Mouse (Mus musculus): Measurements from ENCODE around the gene Itgam. TPM values are rescaled to one million over a fixed set of nuclear protein-coding genes. Genes with fewer than 3 reads are reported as not detected.

The Itgam gene
- 0.69 TPM for polyA plus RNA-seq (2014; fragmentation: Illumina TruSeq; extraction: RNeasy Lipid Tissue Mini Kit (QIAGEN cat#74804); ENCODE audit: low read depth, low replicate concordance)

GRCm38 (mm10) chr7:128062456-128062855 is at the start of gene Itgam, which contains the start of gene Gm49368:
Gene Itgam (plus strand): TSS chr7:128062640.
Gene Gm49368 (plus strand): TSS chr7:128062683.

GRCm38 (mm10) chr7:128128741-128129720 is 66.6 kb downstream of the Itgam start, which contains the start of gene Itgax:
Gene Itgax (plus strand): TSS chr7:128129547.

GRCm38 (mm10) chr7:128154076-128154475 is 91.6 kb downstream of the Itgam start, which contains the start of gene Itgad:
Gene Itgad (plus strand): TSS chr7:128154376.

Other genes with a start within 250 kb of the Itgam start
- gene Stx4a, start 238.3 kb upstream of the Itgam start, polyA plus RNA-seq (2014; fragmentation: Illumina TruSeq; extraction: RNeasy Lipid Tissue Mini Kit (QIAGEN cat#74804); ENCODE audit: low read depth, low replicate concordance): 8.2 TPM
- 0.16 TPM for gene Stx1b, start 238.1 kb upstream of the Itgam start, polyA plus RNA-seq (2014; fragmentation: Illumina TruSeq; extraction: RNeasy Lipid Tissue Mini Kit (QIAGEN cat#74804); ENCODE audit: low read depth, low replicate concordance)
- gene Zfp646, start 186.4 kb upstream of the Itgam start, polyA plus RNA-seq (2014; fragmentation: Illumina TruSeq; extraction: RNeasy Lipid Tissue Mini Kit (QIAGEN cat#74804); ENCODE audit: low read depth, low replicate concordance): 4.8 TPM
- 0.77 TPM for gene Zfp668, start 185.8 kb upstream of the Itgam start, polyA plus RNA-seq (2014; fragmentation: Illumina TruSeq; extraction: RNeasy Lipid Tissue Mini Kit (QIAGEN cat#74804); ENCODE audit: low read depth, low replicate concordance)
- gene Prss53, start 171.7 kb upstream of the Itgam start, polyA plus RNA-seq (2014; fragmentation: Illumina TruSeq; extraction: RNeasy Lipid Tissue Mini Kit (QIAGEN cat#74804); ENCODE audit: low read depth, low replicate concordance): 0.20 TPM
- gene Gm21974, start 167.2 kb upstream of the Itgam start, polyA plus RNA-seq (2014; fragmentation: Illumina TruSeq; extraction: RNeasy Lipid Tissue Mini Kit (QIAGEN cat#74804); ENCODE audit: low read depth, low replicate concordance): not detected
- gene Vkorc1, start 167.0 kb upstream of the Itgam start, polyA plus RNA-seq (2014; fragmentation: Illumina TruSeq; extraction: RNeasy Lipid Tissue Mini Kit (QIAGEN cat#74804); ENCODE audit: low read depth, low replicate concordance): 72.8 TPM
- gene Bckdk, start 158.6 kb upstream of the Itgam start, polyA plus RNA-seq (2014; fragmentation: Illumina TruSeq; extraction: RNeasy Lipid Tissue Mini Kit (QIAGEN cat#74804); ENCODE audit: low read depth, low replicate concordance): 4.9 TPM
- gene Kat8, start 150.1 kb upstream of the Itgam start, polyA plus RNA-seq (2014; fragmentation: Illumina TruSeq; extraction: RNeasy Lipid Tissue Mini Kit (QIAGEN cat#74804); ENCODE audit: low read depth, low replicate concordance): 6.3 TPM
- 4.9 TPM for gene Prss8, start 132.5 kb upstream of the Itgam start, polyA plus RNA-seq (2014; fragmentation: Illumina TruSeq; extraction: RNeasy Lipid Tissue Mini Kit (QIAGEN cat#74804); ENCODE audit: low read depth, low replicate concordance)
- gene Prss36, start 115.9 kb upstream of the Itgam start, polyA plus RNA-seq (2014; fragmentation: Illumina TruSeq; extraction: RNeasy Lipid Tissue Mini Kit (QIAGEN cat#74804); ENCODE audit: low read depth, low replicate concordance): not detected
- gene Fus, start 95.2 kb upstream of the Itgam start, polyA plus RNA-seq (2014; fragmentation: Illumina TruSeq; extraction: RNeasy Lipid Tissue Mini Kit (QIAGEN cat#74804); ENCODE audit: low read depth, low replicate concordance): 363 TPM
- 6.6 TPM for gene Pycard, start 68.8 kb upstream of the Itgam start, polyA plus RNA-seq (2014; fragmentation: Illumina TruSeq; extraction: RNeasy Lipid Tissue Mini Kit (QIAGEN cat#74804); ENCODE audit: low read depth, low replicate concordance)
- gene Trim72, start 58.7 kb upstream of the Itgam start, polyA plus RNA-seq (2014; fragmentation: Illumina TruSeq; extraction: RNeasy Lipid Tissue Mini Kit (QIAGEN cat#74804); ENCODE audit: low read depth, low replicate concordance): not detected
- gene Gm49368, start within 50 bp of the Itgam start, polyA plus RNA-seq (2014; fragmentation: Illumina TruSeq; extraction: RNeasy Lipid Tissue Mini Kit (QIAGEN cat#74804); ENCODE audit: low read depth, low replicate concordance): not detected
- gene Itgax, start 66.9 kb downstream of the Itgam start, polyA plus RNA-seq (2014; fragmentation: Illumina TruSeq; extraction: RNeasy Lipid Tissue Mini Kit (QIAGEN cat#74804); ENCODE audit: low read depth, low replicate concordance): 0.93 TPM
- gene Itgad, start 91.7 kb downstream of the Itgam start, polyA plus RNA-seq (2014; fragmentation: Illumina TruSeq; extraction: RNeasy Lipid Tissue Mini Kit (QIAGEN cat#74804); ENCODE audit: low read depth, low replicate concordance): not detected
- not detected for gene Cox6a2, start 143.7 kb downstream of the Itgam start, polyA plus RNA-seq (2014; fragmentation: Illumina TruSeq; extraction: RNeasy Lipid Tissue Mini Kit (QIAGEN cat#74804); ENCODE audit: low read depth, low replicate concordance)
- gene Armc5, start 174.7 kb downstream of the Itgam start, polyA plus RNA-seq (2014; fragmentation: Illumina TruSeq; extraction: RNeasy Lipid Tissue Mini Kit (QIAGEN cat#74804); ENCODE audit: low read depth, low replicate concordance): 1.2 TPM
- gene 9130023H24Rik, start 175.4 kb downstream of the Itgam start, polyA plus RNA-seq (2014; fragmentation: Illumina TruSeq; extraction: RNeasy Lipid Tissue Mini Kit (QIAGEN cat#74804); ENCODE audit: low read depth, low replicate concordance): 7.5 TPM
- 1.3 TPM for gene Tgfb1i1, start 184.2 kb downstream of the Itgam start, polyA plus RNA-seq (2014; fragmentation: Illumina TruSeq; extraction: RNeasy Lipid Tissue Mini Kit (QIAGEN cat#74804); ENCODE audit: low read depth, low replicate concordance)
- 27.4 TPM for gene Slc5a2, start 203.0 kb downstream of the Itgam start, polyA plus RNA-seq (2014; fragmentation: Illumina TruSeq; extraction: RNeasy Lipid Tissue Mini Kit (QIAGEN cat#74804); ENCODE audit: low read depth, low replicate concordance)
- gene BC017158, start 235.5 kb downstream of the Itgam start, polyA plus RNA-seq (2014; fragmentation: Illumina TruSeq; extraction: RNeasy Lipid Tissue Mini Kit (QIAGEN cat#74804); ENCODE audit: low read depth, low replicate concordance): 4.4 TPM

Data from kidney, adult 10 weeks (tissue).